Mouse (Mus musculus) 3T3-L1 (cell line): ENCODE results near the gene Wdr53.
"Not testable (repeated sequence)": the region's sequence is repeated elsewhere in the genome, so short reads cannot be mapped to it uniquely, and the experiment has no call there.

Source experiments
- DNase-seq: peaks from one replicate; pipeline ENCODE4 v3.0.0-alpha.2; 2015; ENCODE audit warnings: low read depth, low spot score

Gene Wdr53

DNA sequence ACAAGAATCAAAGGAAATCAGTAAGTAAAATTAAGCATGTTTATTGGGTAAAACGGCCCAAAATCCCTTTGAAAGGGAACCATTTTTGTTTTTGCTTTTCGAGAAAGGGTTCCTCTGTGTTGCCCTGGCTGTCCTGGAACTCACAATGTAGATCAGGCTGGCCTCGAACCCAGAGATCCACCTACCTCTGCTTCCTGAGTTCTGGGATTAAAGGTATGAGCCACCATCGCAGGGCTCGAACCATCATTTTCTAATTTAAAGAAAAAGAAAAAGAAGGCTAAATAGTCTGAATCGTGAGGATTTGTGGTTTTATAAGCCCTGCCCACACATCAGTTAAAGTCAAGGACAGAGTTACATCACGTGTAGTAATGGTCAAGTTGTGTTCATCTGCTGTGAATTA, 31.4 kb downstream of the Wdr53 start:
- DNase-seq, result peak; percentile 57

- no peak for DNase-seq
Measured at GRCm38 (mm10) chr16:32280211-32280610, 33.2 kb downstream of the Wdr53 start.

DNA sequence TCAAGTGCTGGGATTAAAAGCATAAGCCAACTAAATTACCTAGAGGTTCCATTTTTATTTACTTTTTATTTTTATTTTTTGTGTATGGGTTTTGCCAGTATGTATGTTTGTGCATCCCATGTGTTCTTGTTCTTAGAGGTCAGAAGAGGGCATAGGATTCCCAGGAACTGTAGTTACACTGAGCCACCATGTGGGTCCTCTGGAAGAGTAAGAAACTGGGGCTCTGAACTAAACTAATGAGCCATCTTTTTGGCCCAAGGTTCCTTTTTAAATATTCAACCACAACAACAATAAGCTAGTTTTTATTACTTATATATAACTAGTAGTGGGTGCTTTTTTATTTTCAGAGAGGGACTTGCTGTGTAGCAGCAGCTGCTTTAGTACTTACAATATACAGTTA, 35.6 kb downstream of the Wdr53 start:
- DNase-seq, result peak; percentile 25

DNA sequence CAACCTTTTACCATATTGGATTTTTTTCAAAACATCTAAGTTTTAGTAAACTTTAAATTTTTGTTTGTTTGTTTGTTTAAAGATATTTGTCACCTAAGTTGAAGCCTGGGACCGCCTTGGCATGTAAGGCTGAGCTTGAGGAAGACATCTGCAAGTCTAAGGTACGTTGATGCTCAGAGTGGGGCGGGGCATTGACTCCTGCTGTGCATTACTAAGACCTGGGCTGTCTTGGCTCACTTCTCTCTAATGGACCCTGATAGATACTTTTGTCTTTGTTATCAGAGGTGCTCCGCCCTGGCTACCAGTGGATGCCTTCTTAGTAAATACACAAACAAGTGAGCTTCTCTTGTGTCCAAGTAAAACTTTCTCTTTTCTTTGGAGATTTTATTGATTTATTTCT, 44.8 kb downstream of the Wdr53 start:
- DNase-seq, result no peak

DNA sequence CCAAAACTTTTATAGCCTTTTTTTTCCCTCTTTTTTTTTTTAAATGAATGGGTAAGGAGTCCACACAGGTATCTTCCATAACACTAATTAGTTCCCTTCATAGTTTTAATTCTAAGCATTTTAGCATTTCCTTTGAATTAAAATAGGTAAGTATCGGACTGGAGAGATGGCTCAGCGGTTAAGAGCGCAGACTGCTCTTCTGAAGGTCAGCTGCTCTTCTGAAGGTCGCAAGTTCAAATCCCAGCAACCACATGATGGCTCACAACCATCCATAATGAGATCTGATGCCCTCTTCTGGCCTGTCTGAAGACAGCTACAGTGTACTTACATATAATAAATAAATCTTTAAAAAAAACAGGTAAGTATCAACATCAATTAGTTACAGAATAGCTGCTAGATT, 52.6 kb downstream of the Wdr53 start:
- DNase-seq, result not testable (repeated sequence)

DNA sequence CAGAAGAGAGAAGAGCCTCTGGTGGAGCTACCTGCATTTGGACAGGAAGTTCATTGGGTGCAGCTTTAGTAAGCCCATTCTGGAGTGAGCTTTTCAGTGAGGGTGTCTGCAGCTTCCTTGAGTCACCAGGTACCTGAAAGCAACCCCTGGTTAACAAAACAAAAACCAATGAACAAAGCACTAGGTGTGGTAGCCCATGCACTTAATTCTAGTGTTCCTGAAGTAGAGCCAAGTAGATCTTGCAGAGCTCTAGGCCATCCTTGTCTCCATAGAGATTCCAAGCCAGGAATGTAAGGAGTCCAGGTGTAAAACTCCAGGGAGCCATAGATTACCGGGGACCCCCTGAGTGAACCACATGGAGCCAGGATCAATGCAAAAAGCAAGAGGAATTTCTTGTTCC, 56.0 kb downstream of the Wdr53 start:
- DNase-seq, result no peak

- no peak for DNase-seq
Measured at GRCm38 (mm10) chr16:32303886-32304285, 56.9 kb downstream of the Wdr53 start.
